Mouse (Mus musculus) forebrain, embryonic 14.5 days (tissue): ENCODE data around the gene Fndc1. TPM values are rescaled to one million over a fixed set of nuclear protein-coding genes. Genes with fewer than 3 reads are reported as not detected.

ENCODE experiments used
- ATAC-seq: fragments of 200-750 bp; cut with Nextera tagmentation; 2 replicates; pipeline ENCODE4 v1.8.0; 2017; ENCODE audit warnings: mild to moderate bottlenecking, moderate library complexity
- DNase-seq: peaks from one replicate; pipeline ENCODE4 v3.0.0-alpha.2; 2015; ENCODE audit warnings: low spot score
- H3K27ac ChIP-seq: fragments of 300-500 bp; sonication (generic); 2 replicates; pipeline ENCODE4 v1.5.1; 2014; ENCODE audit warnings: low read depth, mild to moderate bottlenecking, control low read depth, low read length, moderate library complexity
- H3K27me3 ChIP-seq: fragments of 300-500 bp; sonication (generic); replicated peaks from 2 replicates; pipeline ENCODE4 v1.6.1; 2014; ENCODE audit warnings: low read length, control low read depth, mixed read lengths; ENCODE audit not compliant: control insufficient read depth, insufficient read depth
- H3K36me3 ChIP-seq: fragments of 300-500 bp; sonication (generic); 2 replicates; pipeline ENCODE4 v1.6.1; 2014; ENCODE audit warnings: low read length, control low read depth; ENCODE audit not compliant: control insufficient read depth, insufficient read depth
- H3K4me1 ChIP-seq: fragments of 300-500 bp; sonication (generic); 2 replicates; pipeline ENCODE4 v1.6.1; 2014; ENCODE audit warnings: antibody characterized with exemption, low read length, control low read depth; ENCODE audit not compliant: control insufficient read depth, insufficient read depth
- H3K4me2 ChIP-seq: fragments of 300-500 bp; sonication (generic); 2 replicates; pipeline ENCODE4 v1.6.1; 2014; ENCODE audit warnings: mild to moderate bottlenecking, control low read depth, low read length
- H3K4me3 ChIP-seq: fragments of 300-500 bp; sonication (generic); 2 replicates; pipeline ENCODE4 v1.5.1; 2014; ENCODE audit warnings: low read depth, low read length, control low read depth
- H3K9ac ChIP-seq: fragments of 300-500 bp; sonication (generic); 2 replicates; pipeline ENCODE4 v1.6.1; 2014; ENCODE audit warnings: mild to moderate bottlenecking, low read length, control low read depth, moderate library complexity
- H3K9me3 ChIP-seq: fragments of 300-500 bp; sonication (generic); replicated peaks from 2 replicates; pipeline ENCODE4 v1.6.1; 2016; ENCODE audit warnings: low read length, control low read depth, mixed read lengths; ENCODE audit not compliant: control insufficient read depth
- whole genome bisulfite sequencing: fragments of 180-500 bp; shearing (Covaris S2); extraction: QIAGEN DNeasy Blood & Tissue Kit; methylation state at CpG from one replicate; pipeline ENCODE4 v1.1.7; 2014; 5-methylcytosine and 5-hydroxymethylcytosine counted together
- microRNA-seq: library from miRNA; unstranded; fragments of <30 nt; microRNA quantifications from one replicate; pipeline ENCODE4, GENCODE M21; 2016
- polyA plus RNA-seq: library from polyadenylated mRNA; unstranded; fragments of >200 nt; fragmentation: Nextera tagmentation; extraction: Ambion mirVana; gene quantifications from 2 replicates; pipeline ENCODE4 v1.2.1, GENCODE M21; 2014

Fndc1 gene
- polyA plus RNA-seq, 1 experiment from 2014 or later: 1.5 TPM

GRCm38 (mm10) chr17:7707073-7707472 is 120.0 kb downstream of the Fndc1 start:
- Histone ChIP-seq H3K4me1 (no peaks in the 10 kb centered on the region), H3K9ac (no peak overlapping the region), H3K36me3 (no peaks in the 10 kb centered on the region), H3K9me3 (no peaks in the 10 kb centered on the region), H3K27me3 (no peaks in the 10 kb centered on the region), H3K4me3 (no peak overlapping the region), H3K27ac (no peak overlapping the region), H3K4me2 (no peak overlapping the region)
- ATAC-seq (no peak), DNase-seq (no peak)
- WGBS: 79% methylated on average over 4 of the region's 4 CpGs

GRCm38 (mm10) chr17:7690271-7690670 is 136.8 kb downstream of the Fndc1 start:
- Histone ChIP-seq H3K9ac (no peak overlapping the region), H3K4me3 (no peak overlapping the region), H3K9me3 (no peaks in the 10 kb centered on the region), H3K4me1 (no peaks in the 10 kb centered on the region), H3K27me3 (no peaks in the 10 kb centered on the region), H3K36me3 (no peaks in the 10 kb centered on the region), H3K27ac (no peak overlapping the region), H3K4me2 (no peak overlapping the region)
- WGBS: 89% methylated on average over 4 of the region's 4 CpGs
- ATAC-seq: no peak
- DNase-seq: no peak

Small RNAs within 50 kb of the gene (microRNA-seq; reads per million reads assigned to microRNA genes)
- gene Gm25872: not detected

Other genes with a start within 250 kb of the Fndc1 start
- gene Tagap, start 98.7 kb upstream of the Fndc1 start, polyA plus RNA-seq: 0.22 and 0.75 TPM in 2 replicates
- 73.8 and 87.7 TPM in 2 replicates for gene Rsph3a, start 118.3 kb upstream of the Fndc1 start, polyA plus RNA-seq